Mouse (Mus musculus) adrenal gland, adult 18-20 months (tissue): ENCODE data around the gene Lrrc42. TPM values are rescaled to one million over a fixed set of nuclear protein-coding genes. Genes with fewer than 3 reads are reported as not detected.

Experiments
- DNase-seq, 2 experiments: peaks; one replicate each; pipeline ENCODE4 v3.0.0; 2021 to 2022; ENCODE audit warnings: low spot score in 2 of 2
- long read RNA-seq, 2 experiments: library from polyadenylated mRNA; stranded (forward); transcript quantifications; one replicate each; pipeline ENCODE4 v2.0.0; 2021
- total RNA-seq, 2 experiments: library from RNA; stranded (reverse); gene quantifications; 1 replicate in 1 of 2; 2 replicates in 1 of 2; pipeline ENCODE4 v1.2.3; 2021

Gene Lrrc42
- 10 to 100 TPM; 18.9 to 19.9 TPM for total RNA-seq
- long read RNA-seq, experiment 1, transcript Lrrc42-201 (8 exons, 1,755 nt) = major isoform, 7 of 7 reads
- long read RNA-seq, experiment 1, partial matches to known transcripts = 0 of 7 reads
- long read RNA-seq, experiment 1, other reads (novel, unspliced or antisense) = 0 of 7 reads
- long read RNA-seq, experiment 2, transcript Lrrc42-201 (8 exons, 1,755 nt) = major isoform, 21 of 24 reads
- long read RNA-seq, experiment 2, partial matches to known transcripts = 3 of 24 reads
- long read RNA-seq, experiment 2, other reads (novel, unspliced or antisense) = 0 of 24 reads

DNA sequence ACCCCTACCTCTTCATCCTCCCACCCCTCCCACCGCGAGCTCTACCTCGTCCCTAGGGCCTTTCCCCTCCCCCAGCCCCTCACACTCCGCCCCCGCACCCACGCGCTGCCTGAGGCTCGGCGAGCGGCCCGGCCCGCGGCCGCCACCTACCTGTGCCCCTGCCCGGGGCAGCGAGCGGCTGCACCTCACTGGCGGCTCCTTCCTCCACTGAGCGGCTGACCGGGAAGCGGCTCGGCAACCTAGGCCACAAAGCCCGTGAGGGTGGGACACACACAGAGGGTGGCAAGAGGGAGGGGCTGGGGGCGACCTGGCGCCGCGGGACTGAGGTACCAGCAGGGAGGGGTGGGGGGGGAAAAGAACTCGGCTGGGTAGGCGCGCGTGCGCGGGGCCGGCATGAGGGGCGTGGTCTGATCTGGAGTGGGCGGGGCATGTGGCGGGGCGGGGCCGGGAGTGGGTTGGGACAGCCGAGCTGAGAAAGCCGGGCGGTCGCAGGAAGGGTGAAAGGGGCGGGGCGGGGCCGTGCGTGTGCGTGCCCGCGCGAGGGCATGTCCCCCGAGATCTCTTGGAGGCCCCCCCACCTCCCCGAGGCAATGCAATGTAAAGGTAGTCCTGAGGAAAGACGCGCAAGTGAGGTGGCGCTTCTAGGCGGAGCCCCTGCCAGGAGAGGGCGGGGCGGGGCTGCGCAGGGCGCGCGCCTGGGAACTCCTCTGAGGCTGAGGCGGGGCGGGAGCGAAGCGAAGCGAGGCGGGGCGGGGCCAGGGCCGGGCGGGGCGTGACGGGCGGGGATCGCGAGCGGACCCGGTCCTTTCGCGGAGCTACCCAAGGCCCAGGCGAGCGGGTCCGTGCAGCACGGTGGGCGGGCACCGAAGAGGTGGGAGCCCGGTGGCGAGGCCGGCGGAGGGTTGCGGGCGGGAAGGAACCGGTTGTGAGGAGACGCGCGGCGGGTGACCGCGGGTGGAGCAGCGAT, at the start of gene Lrrc42, which contains the start of gene Hspb11:
Lrrc42 (minus strand) TSS at position 408 of the 967 bp plus-strand sequence.
Hspb11 (plus strand) TSS at position 469 of the 967 bp plus-strand sequence.
- peak; percentile 90 to 94 for DNase-seq

DNA sequence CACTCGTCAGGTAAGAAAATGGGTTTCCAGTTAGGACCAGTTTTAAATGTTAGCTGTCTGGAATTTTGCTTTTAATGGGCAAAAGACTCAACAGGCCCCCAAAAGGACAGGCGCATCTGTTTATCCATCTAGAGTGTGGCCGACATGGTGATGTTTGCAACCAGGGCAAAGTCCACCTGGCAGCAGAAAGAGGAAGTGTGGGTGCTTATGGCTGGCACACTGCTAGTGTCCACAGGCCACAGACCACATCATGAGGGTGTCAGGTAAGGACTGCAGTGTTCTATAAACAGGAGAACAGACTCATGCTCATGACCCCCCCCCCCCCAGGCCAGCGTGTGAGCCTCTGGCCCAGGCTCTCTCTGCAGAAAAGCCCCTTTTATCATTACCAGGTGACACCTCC, 49.5 kb upstream of the Lrrc42 start:
- DNase-seq = no peak

DNA sequence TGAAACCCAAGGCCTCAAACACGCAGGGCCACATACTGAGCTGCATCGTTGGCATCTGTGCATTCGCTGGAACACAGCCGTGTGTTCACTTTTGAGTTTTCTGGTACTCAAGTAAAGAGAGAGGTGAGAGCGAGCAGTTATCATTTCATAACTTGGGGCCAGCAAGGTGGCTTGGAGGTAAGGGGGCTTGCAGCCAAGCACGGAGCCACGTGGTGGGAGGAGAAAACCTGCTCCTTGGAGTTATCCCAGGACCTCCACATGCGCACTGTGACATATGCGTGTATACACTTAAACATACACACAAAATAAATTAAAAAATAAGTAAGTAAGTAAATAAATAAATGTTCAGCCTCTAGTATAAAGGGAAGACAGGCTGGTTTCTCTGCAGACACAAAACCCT, 48.9 kb upstream of the Lrrc42 start:
- no peak for DNase-seq

DNA sequence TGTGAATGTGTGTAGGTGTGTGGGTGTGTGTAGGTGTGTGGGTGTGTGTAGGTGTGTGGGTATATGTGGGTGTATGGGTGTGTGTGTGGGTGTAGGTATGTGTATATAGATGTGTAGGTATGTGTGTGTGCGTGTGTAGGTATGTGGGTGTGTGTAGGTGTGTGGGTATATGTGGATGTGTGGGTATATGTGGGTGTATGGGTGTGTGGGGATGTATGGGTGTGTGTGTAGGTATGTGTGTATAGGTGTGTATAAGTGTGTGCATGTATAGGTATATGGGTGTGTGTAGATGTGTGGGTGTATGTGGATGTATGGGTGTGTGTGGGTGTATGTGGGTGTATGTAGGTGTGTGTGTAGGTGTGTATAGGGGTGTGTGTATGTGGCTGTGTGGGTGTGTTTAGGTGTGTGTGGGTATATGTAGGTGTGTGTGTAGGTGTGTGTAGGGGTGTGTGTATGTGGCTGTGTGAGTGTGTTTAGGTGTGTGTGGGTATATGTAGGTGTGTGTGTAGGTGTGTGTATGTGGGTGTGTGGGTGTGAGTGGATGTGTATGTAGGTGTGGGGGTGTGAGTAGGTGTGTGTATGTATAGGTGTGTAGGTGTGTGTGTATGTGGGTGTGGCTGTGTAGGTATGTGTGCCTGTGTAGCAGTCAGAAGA, 47.7 kb upstream of the Lrrc42 start:
- DNase-seq = no peak

- DNase-seq = no peak
These were observed 47.0 kb upstream of the Lrrc42 start for GRCm38 (mm10) chr4:107300371-107300770.

GRCm38 (mm10) chr4:107299779-107300340, 46.5 kb upstream of the Lrrc42 start:
- no peak for DNase-seq

- no peak for DNase-seq
These were observed 44.8 kb upstream of the Lrrc42 start for GRCm38 (mm10) chr4:107298071-107298606.

GRCm38 (mm10) chr4:107292273-107292662, 38.9 kb upstream of the Lrrc42 start:
- DNase-seq = no peak

GRCm38 (mm10) chr4:107291611-107292272, 38.4 kb upstream of the Lrrc42 start:
- no peak for DNase-seq

GRCm38 (mm10) chr4:107287517-107287916, 34.2 kb upstream of the Lrrc42 start:
- DNase-seq = no peak

- no peak for DNase-seq
These were observed 33.1 kb upstream of the Lrrc42 start for GRCm38 (mm10) chr4:107286386-107286785.

DNA sequence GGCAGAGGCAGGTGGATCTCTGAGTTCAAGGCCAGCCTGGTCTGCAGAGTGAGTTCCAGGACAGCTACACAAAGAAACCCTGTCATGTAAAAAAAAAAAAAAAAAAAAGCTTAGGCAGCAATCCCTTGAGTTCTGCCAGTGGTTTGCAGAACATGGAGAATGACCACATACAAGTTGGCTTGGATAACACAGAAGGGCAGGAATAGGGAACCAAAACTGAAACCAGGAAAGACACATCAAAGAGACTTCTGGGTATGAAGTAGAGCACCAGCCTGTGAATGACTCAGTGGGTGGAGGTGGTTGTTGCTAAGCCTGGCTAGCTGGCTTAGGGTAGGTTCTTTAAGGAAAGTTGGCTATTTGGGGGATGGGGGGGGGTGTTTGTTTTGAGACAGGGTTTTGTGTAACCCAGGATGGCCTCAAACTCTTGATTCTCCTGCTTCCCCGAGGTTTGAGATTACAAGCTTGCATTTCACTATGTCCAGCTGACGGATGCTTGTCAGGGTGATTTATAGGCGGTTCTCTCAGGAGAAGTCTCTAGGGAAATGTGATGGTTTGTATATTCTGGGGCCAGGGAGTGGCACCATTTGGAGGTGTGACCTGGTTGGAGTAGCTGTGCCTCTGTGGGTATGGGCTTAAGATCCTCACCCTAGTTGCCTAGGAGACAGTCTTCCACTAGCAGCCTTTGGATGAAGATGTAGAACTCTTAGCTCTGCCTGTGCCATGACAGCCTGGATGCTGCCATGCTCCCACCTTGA, 32.3 kb upstream of the Lrrc42 start:
- no peak for DNase-seq

DNA sequence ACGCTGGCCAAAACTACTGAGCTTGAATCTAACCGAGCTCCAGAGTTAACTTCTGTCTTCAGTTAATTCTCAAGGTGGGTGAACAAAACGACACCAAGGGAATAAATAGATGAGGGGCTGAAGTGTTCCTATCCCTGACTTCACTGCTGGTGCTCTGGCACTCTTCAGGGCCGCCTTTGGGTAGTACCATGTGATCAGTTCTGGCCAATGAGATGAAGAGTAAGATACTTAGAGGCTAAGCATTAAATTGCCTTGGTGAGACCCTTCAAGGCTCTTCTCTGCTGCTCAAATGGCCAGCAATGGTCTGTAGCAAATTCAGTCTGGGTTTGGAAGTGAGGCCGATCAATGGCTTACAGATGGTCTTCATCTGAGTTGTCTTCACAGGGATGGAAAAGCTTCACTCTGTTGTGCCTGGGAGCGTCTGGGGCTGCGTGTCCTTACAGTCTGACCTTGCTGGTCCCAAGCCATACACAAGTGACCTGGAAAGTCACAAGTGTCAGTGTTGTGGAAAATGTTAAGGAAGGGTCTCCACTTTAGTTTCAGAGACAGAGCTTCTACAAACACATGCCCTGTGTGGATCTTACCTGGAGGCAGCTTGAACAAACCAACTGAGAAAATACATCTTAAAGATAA, 27.6 kb upstream of the Lrrc42 start:
- no peak for DNase-seq

DNA sequence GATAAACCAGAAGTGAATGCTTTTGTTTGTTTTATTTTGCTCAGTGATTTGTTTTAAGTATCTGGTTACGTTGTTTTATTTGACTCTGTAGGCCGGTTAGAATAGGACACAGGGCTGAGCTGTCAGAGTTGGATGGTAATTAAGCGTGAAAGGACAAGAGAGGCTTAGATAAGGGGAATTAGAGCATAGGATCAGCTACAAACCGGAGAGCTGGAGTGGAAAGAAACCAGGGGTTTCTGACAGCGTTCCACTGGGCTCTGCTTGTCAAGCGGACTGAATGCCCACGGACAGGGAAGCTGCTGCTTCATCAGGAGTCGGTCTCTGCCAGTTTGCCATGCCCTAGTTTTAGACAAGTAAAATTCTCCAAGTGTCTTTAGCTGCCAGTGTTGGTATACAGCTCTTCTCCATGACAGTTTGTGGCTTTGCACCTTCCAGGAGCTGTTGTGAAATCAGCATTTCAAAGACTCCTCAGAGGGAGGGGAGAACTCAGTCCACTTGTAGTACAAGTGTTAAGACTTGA, 24.9 kb upstream of the Lrrc42 start:
- DNase-seq = no peak

GRCm38 (mm10) chr4:107274511-107274910, 21.2 kb upstream of the Lrrc42 start:
- no peak for DNase-seq

DNA sequence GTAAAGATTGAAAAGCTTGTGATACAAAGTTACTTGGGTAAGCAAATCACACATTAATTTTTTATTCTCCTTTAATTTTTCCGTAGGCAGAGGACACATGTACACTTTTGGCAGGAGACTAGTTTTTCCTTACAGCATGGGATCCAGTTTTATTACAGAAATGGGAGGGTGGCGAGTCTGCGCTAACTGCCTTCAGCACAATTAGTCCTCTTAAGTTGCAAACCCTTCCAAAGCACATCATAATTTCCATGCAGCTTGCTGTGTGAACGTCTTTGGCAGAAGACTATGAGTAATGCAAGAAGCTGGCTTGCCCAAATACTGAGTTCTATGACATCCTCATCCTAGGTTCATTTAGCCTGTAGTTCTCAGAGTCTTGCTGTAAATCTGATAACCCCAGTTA, 20.4 kb upstream of the Lrrc42 start:
- no peak for DNase-seq

DNA sequence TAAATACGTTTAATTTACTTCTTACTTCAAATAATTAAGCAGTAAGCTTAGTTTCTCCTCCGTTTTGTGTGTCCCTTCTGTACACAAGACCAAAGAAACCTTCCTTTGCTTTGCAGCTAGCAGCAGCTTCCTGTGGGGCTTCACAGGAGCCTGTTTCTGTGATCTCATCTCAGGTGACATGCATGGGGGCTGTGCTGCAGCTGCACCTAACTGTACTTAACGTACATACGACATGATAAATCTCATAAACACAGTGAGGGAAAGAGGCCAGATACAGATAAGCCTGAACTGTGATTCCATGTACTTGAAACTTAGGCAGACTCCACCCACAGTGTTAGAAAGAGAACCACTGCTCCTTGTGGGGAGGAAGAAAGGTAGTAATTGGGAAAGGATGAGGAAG, 6.7 kb upstream of the Lrrc42 start:
- DNase-seq = no peak

- no peak for DNase-seq
These were observed 1.1 kb upstream of the Lrrc42 start for GRCm38 (mm10) chr4:107254414-107254813.

- DNase-seq = peak in 1 of 2 experiments; percentile 3
These were observed 810 bp downstream of the Lrrc42 start for GRCm38 (mm10) chr4:107252522-107252921.
